Mouse (Mus musculus) embryo, embryonic 11.5 days (tissue): Measurements from ENCODE around the gene Esam.

Source experiments
- DNase-seq: peaks from one replicate; pipeline ENCODE4 v3.0.0-alpha.2; 2012; ENCODE audit warnings: low read depth, low spot score

The Esam gene

DNA sequence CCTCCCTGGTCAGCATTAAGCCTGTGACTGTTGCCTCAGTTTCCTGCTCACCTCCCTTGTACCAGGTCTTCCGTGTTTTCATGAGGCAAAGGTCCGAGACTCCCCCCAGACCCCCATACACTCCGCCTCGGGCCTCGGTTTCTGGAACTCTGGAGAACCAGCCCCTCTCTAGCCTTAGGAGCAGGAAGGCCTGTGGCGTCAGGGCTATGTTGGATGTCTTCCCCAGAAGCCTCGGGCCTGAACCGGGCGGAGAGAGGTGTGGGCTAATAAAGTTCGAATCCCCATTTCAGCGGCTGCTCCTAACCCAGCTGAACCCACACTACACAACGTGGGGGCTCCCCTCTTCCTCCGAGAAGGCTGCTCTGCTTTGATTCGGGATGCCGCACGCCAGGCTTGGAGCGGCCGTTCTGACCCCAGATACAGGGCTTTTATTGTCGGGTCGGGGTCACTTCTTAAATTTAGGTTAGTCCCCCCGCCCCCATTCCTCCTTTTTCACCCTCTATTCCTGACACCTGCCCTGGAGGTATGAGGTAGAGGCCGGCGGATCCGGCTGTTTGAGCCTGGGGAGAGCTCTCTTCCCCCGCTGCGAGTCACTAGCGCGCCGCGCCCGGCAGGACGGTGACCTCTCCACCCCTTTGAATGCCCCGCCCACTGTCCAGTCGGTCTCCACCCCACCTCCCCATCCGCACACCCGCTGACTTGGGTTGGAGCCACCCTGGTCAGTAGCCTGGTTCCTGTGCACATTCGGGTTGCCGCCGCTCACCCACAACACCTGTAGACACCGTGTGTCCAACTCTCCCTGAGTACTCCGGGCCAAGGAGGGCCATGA lies at the start of gene Esam:
Gene Esam (plus strand): TSS at position 683 of the 829 bp plus-strand sequence.
- no peak for DNase-seq

DNA sequence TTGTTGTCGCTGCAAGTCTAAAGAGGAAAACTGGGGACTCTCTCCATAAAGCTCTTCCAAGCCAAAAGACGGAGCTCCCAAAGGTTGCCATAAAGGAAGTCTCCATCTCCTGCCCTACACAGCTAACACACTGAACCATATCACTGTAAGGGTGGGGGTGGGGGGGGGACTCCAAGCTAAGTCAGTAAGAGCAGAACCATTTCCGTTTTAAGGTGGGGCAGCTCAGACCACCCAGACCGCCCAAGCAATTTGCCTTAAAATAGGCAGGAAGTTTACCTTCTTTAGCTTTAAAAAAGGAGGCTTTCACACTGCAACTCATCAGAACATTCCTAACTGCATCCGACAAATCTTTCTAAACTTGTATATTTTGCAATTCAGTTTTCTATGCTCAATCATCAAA lies 42.7 kb upstream of the Esam start:
- DNase-seq = no peak

DNA sequence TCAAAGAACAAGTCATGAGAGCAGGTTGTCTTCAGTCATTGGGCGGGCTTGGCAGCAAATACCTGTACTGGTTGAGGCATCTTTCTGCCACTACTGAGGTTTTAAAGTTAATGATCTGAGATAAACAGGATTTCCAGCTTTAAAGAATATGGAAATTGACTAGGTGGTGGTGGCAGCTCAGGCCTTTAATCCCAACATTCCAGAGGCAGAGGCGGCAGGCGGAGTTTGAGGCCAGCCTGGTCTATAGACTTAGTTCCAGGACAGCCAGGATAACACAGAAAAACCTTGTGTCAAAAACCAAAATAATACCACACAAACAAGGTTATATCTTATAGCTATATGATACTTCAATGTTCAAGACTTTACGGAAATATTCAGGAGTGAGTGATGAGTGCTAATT lies 39.8 kb upstream of the Esam start:
- DNase-seq = no peak

DNA sequence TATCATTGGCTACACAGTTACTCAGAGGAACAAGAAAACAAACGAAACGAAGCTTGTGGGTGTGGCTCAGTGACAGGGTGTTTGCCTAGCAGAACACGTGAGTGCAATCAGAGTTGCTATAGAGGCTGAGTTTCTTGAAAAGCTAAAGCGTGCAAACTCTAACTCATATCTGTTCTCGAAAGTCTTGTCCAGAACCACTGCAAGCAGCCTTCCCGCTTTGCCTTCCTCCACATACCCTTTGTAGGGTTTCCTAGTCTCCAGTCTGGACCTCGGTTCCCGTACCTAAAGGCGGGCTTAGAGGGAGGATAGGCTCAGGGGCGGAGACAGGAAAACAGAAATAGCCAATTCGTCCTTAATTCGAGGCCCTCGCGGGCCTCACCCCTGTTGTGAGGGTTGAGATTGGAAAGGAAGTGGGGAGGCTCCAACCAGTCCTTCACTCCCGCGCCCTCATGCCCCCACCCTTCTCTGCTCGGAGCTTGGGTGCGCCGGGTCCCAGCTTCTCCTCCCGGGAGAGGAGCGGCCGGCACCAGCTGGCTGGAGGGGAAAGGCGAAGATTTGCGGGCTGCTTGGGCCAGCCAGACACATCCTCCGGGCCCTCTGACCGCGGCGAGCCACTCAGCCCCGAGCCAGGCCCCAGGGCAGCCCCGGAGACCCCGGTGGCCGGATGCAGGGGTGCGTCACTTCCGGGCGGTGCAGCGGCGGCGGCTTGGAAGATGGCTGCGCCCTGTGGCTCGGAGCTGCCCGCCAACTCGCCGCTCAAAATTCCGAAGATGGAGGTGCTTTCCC lies 39.1 kb upstream of the Esam start, which contains the start of gene Msantd2:
Gene Msantd2 (plus strand): TSS at position 709 of the 786 bp plus-strand sequence.
- DNase-seq = peak; percentile 68

DNA sequence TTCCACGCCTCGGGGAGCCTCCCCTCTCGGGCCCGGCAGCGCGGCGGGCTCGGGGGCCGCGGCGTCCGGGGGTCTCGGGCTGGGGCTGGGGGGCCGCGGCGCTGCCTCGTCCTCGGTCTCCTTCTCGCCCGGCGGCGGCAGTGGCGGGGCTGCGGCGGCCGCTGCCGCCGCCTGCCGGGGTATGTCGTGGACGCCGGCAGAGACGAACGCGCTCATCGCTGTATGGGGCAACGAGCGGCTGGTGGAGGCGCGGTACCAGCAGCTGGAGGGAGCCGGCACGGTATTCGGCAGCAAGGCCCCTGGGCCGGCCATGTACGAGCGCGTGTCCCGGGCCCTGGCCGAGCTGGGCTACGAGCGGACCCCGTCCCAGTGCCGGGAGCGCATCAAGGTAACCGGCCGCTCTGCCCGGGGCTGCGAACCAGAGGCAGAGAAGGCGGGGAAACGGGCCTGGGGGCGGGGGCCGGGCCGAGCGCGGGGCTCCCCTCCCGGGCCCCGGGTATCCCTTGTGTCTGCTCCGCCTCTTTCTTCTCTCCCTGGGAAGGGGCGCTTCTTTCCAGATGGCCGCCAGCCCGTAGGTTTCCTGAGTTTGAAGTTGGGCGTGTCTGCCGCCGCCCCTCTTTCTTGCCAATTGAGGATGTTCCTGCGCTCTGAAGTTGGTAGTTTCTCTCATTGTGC lies 38.3 kb upstream of the Esam start:
- peak; percentile 40 for DNase-seq

DNA sequence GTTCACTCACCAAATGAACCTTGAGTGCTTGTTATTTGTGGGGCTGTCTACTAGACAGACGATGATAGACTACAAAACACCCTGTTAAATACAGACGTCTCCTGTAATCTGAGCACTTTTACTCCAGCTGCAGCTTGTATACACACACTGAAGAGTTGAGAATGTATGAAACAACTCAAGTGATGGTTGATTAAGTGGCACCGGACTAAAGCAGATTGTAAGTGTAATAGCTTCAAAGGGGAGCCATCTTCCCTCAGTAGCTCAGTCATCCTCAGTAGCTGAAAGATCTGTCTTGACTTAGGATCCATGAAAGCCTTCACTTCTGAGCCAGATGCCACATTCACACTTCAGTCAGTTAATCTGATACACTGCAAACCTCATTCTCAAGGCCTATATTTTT lies 32.1 kb upstream of the Esam start:
- no peak for DNase-seq

DNA sequence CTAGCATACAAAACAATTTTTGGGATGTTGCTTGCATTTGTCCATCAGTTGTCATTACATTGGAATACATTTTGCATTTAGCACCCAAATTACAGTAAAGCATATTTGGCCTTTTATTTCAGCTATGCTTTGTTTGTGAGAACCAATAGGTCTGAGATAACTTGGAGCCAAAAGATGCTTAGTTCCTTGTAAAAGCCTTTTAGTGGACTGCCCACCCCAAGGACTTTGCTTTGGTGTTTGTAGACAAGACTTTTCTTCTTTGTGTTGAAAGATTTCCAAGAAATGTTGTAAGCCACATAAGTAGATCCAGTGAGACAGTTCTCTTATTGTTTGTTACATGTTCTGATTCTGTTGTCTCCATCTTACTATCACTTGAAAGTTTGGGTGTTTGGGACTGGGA lies 31.6 kb upstream of the Esam start:
- DNase-seq = no peak

DNA sequence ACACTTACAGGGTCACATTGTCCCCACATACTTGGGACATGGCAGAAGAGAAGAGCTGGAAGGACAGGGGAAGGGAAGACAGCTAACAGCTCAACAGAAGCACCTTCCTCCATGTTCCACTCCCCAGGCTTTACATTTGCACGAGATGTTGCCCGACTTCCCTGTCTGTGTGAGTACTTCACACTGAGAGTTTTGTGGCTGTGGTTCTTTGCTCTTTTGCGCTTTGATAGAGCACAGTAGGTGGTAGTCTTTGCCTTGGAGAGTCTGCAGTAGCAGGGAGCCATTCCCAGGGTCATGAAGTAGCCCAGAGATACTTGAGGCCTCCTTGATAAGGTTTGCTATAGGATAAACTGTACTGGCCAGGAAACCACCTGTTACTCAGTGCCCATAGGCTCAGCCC lies 27.7 kb upstream of the Esam start:
- DNase-seq = no peak

DNA sequence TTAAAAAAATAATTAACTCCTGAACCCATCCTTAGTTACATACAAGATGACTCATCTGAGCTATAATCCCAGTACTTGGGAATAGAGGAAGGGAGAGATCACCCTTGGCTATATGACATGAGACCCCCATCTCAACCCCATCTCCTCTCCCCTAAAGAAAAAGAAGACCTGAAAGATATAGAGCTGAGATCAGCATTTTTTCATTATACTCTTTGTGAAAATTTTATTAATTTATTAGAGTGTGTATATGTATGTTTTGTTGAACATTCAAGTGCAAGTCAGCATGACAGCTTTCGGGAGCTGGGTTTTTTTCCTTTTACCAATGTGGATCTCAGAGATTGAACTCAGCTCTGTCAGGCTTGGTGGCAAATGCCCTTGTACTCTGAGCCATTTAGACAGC lies 26.7 kb upstream of the Esam start:
- DNase-seq = no peak

DNA sequence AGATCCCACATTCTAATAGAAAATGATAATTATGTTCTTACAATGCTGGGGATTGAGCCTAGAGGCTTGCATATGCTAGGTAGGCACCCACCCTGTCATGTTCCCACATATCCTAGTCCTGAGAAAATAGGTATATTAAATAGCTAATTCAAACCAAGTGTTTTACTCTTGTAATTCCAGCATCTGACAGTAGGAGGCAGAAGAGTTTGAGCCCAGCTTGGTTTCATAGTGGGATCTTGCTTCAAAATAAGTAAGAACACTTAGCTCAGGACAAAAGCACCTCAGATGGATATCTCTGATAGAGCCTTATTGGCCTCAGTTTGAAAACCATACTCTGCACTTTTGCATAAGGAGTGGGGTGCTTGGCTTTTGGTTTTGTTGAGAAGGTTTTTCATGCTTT lies 23.5 kb upstream of the Esam start:
- no peak for DNase-seq

DNA sequence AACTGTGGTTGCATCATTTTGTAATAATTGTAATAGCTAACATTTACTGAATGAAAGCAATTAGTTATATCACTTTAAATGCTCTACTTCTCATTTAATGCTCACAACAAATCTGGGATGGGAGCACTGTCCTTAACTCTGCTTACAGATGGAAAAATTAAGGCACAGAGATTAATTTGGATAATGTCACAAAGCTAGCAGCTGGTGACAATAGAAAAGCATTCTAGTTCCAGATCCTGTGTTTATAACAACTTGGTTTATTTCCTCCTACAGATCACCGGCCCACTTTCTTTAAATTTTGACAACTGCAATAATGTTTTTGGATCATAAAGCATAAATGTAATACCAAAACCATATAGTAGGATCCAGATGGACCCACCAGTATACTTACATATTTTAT lies 21.9 kb upstream of the Esam start:
- DNase-seq = no peak

DNA sequence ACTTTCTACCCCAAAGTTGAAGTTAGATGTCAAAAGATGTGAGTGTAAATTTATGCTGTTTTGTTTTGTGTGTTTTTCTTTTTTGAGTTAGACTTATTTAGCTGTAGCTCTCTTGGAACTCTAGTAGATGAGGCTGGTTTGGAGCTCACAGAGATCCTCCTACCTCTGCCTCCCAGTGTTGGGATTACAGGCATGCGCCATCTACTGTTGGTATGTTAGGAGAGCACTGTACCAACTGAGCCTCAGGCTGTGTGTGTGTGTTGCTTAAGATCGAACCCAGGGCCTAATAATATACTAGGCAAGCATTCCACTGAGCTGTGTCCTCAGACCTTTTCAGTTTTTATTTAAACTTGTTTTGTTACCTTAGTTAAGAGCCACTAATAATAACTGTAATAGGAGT lies 15.8 kb upstream of the Esam start:
- DNase-seq = no peak

DNA sequence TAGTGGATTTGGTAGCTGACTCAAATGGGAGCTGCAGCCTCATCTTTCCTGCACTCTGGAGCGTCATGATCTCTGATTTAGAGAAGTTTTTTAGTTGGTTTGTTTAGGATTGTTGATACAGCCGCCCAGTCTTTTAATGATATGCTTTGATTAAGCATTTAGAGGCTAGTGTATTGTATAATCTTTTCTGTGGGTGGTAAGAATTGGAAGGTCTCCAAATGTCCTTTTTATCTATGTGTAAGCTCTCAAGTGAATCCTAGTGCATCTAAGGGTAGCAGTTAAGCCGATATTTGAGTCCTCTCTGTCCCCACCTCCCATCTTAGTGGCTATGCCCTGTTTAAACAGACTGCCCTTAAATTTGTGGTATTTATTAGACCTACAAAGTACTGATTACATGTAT lies 13.4 kb upstream of the Esam start:
- DNase-seq = no peak

DNA sequence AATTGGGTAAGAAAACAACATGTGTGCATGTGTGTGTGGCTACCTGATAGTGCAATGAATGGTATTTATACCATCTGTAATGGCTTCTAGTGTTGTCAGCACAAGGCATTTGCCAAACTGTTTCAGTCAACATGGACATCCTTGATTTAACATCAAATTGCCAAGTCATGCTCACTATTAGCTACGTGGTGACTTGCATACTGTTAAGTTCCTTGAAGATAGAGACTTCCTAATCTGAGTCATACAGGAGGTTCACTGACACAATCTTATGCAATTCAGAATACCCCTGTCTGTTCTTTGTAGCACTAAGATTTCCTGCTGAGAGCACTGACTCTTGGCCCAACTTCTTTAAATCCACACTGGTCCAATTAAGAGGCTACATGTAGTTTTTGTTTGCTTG lies 10.4 kb upstream of the Esam start:
- no peak for DNase-seq

DNA sequence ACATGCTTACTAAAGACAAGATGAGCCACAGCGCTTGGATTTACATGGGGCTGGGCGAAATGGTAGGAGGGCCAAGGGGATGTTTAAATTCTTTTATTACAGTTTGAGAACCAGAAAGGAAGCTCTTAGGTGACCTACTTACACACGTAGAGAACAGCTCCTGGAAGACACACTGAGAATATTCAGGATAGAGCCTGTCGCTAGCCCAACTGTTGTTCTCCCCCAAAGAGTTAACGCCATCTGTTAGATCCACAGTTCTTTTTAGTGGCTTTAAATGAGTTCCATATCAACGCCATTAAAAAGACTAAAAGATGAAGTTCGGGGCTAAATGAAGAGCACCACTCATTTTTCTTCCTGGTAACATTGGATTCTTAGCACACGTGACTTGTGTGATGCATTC lies 8.9 kb upstream of the Esam start:
- no peak for DNase-seq

DNA sequence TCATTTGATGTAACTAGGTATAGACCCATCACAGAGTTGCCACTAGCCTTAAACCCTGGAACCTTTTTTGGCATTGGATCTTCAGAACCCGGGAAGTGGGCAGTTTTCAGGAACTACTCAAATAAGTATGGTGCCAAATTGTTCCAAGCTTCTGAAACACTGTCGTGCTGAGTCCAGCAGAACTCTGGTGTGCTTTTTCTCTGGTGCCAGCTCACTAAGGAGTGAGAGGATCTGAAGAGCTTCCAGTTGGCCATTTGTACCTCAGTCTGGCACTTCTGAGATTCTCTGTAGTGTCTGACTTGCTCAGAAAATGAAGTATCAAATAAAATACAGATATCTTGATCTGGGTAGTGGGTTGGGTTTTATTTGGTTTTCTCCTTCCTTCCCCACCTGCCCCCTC lies 7.9 kb upstream of the Esam start:
- no peak for DNase-seq

DNA sequence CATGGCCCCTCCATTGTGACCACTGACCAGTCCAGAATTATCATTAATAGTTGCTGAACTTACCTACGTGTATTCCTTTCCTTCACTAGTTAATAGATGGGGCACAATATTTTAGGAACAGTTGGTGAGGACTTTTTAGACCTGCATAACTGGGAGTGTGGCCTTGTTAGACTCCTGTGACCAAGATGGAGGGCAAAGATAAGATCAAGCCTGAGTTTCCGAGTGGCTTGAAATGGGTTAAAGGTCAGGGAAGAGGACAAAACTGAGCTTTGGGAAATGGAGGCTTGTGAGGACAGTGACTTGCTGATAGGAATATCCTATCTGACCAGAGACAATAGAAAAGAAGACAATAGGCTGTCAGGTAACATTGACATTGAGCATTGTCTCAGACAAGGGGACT lies 2.4 kb upstream of the Esam start:
- no peak for DNase-seq

DNA sequence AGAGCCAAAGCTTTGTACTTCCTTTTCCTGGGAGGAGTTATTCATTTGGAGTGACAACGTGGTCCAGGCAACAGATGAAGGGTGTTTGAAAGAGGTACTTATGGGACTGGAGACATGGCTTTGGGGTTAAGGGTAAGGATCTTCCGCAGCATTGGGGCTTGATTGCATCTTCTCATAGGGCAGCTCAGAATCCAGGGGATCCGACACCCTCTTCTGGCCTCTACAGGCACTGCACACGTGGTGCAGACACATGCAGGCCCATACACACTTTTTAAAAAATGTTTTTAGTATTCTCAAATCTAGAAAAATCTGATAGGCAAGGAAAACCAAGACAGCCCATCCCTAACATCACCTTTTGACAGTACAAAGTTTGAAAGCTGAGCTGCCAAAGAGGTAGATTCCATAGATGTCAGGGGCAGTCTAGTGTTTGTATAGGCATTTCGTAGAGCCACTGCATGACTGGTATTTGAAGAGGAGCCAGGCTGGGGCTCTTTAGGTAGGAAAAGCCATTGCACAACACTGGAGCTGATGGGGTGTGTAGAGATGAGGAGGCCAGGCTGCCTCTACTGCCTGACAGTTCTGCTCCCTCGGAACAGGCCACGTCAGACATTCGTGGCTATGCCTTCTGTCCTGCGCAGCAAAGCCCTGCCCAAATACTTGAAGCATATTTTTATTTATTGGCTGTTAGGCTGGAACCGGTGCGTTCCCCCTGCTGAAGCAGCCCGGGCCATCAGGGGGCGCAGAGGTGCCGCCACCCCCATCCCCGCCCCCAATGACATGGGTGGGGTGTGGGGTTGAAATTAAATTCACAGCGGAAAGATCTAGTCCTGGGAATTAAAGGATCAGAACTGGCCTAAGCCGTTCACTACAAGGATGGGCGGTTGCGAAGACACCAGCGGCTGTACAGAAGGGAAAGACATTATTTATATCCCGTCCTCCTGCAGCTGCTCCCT lies 1.2 kb upstream of the Esam start:
- DNase-seq = no peak

DNA sequence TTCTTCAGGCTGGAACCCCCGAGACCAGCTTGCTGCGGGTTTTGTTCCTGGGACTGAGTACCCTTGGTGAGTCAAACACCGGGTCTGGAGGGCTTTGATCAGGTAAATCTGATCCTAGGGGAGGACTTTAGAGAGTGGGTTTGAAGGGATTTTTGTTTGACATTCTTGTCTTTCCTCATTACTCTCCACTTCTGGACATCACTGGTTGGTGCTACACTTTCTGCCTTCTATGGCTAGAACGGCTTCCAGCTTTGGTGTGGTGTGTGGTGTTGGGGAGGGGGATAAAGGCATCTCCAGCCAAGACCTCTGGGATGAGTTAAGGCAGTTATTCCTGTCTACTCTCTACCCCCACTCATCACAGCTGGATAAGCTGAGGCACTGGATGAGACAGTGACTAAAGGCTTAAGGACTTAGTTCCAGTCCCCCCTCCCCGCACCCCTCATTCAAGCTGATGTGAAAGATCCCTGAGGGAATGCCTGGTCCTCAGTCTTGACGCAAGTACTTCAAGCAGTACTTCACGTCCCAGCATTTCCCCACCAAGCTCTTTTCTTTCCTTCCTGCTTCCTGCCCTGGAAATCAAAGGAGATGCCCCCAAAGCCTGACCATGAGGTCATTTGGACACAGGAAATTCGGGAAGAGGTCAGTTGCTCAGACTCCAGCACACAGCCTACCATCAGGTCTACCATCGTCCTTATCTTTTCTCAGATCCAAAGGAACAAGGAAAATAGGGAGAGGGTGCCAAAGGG lies 520 bp downstream of the Esam start:
- no peak for DNase-seq

DNA sequence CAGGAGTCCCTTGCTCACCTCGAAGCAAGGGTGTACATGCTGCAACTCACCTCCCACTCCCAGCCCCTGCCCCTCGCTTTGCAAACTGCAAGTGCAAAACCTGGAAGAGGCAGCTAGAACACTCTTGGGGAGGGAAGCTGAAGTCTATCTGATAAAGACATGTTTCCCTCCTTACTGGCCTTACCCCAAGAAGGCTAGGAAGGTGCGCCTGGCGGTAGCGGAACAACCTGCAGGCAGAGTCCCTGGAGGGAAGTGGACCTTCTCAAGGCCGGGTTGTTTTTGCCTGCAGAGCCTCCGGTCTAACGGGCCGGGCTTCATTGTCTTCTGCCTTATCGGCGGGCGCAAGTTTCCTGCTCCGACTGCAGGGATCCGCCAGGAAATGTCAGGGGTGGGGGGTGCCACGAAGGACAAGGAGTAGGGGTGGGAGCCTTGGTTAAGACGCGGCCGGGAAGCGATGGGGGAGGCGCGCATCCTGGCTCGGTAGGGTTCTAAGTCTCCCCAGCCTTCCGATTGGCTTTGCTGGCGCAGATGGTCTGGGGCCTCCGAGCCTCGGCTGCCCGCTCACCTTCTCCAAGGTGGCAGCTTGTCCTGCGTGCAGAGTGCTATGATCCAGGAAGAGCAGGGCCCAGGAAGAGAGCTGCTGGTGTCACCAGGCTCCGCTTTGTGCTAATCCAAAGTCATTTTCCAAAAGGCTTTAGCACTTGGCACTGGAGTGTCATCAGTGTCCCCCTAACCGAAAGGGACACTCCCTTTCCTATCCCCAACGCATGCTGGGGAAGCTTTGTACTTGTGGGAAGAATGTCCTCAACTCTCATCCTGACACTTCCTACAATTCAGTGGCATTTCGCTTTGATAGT lies 2.4 kb downstream of the Esam start:
- DNase-seq = no peak
